Mouse (Mus musculus) lung, embryonic 14.5 days (tissue): ENCODE data around the gene Gm20662. TPM values are rescaled to one million over a fixed set of nuclear protein-coding genes. Genes with fewer than 3 reads are reported as not detected.
A peak's percentile ranks its signal among the peaks of the same experiment; 100 is the strongest.

ENCODE experiments used
- ATAC-seq: fragments of 200-750 bp; cut with Nextera tagmentation; 2 replicates; pipeline ENCODE4 v1.8.0; 2017; ENCODE audit warnings: mild to moderate bottlenecking, moderate TSS enrichment, moderate library complexity; ENCODE audit not compliant: insufficient read depth
- DNase-seq: peaks from one replicate; pipeline ENCODE4 v3.0.0-alpha.2; 2015
- H3K27ac ChIP-seq: fragments of 300-500 bp; sonication (generic); 2 replicates; pipeline ENCODE4 v1.5.1; 2014; ENCODE audit warnings: low read depth, mild to moderate bottlenecking, moderate library complexity
- H3K27me3 ChIP-seq: fragments of 300-500 bp; sonication (generic); 2 replicates; pipeline ENCODE4 v1.6.1; 2014; ENCODE audit warnings: low read length, control low read depth; ENCODE audit not compliant: insufficient read depth
- H3K36me3 ChIP-seq: fragments of 300-500 bp; sonication (generic); 2 replicates; pipeline ENCODE4 v1.6.1; 2014; ENCODE audit warnings: control low read depth; ENCODE audit not compliant: insufficient read depth
- H3K4me1 ChIP-seq: fragments of 300-500 bp; sonication (generic); 2 replicates; pipeline ENCODE4 v1.6.1; 2014; ENCODE audit warnings: antibody characterized with exemption, control low read depth; ENCODE audit not compliant: insufficient read depth
- H3K4me2 ChIP-seq: fragments of 300-500 bp; sonication (generic); 2 replicates; pipeline ENCODE4 v1.6.1; 2014; ENCODE audit warnings: mild to moderate bottlenecking
- H3K4me3 ChIP-seq: fragments of 300-500 bp; sonication (generic); 2 replicates; pipeline ENCODE4 v1.5.1; 2014; ENCODE audit warnings: low read depth, low read length
- H3K9ac ChIP-seq: fragments of 300-500 bp; sonication (generic); 2 replicates; pipeline ENCODE4 v1.6.1; 2014
- H3K9me3 ChIP-seq: fragments of 300-500 bp; sonication (generic); 2 replicates; pipeline ENCODE4 v1.6.1; 2016; ENCODE audit warnings: low read depth, low read length, control low read depth
- CTCF ChIP-seq: IDR thresholded peaks from 2 replicates; pipeline ENCODE4 v1.5.1; 2016; ENCODE audit warnings: antibody characterized with exemption, low read depth
- WGBS: fragments of 180-500 bp; shearing (Covaris S2); extraction: QIAGEN DNeasy Blood & Tissue Kit; methylation state at CpG from one replicate; pipeline ENCODE4 v1.1.7; 2014; 5-methylcytosine and 5-hydroxymethylcytosine counted together
- polyA plus RNA-seq: library from polyadenylated mRNA; unstranded; fragments of >200 nt; fragmentation: Nextera tagmentation; extraction: Ambion mirVana; gene quantifications from 2 replicates; pipeline ENCODE4 v1.2.1, GENCODE M21; 2014

The Gm20662 gene
- polyA plus RNA-seq, 1 experiment from 2014 or later = 0.37 TPM

GRCm38 (mm10) chr9:107957141-107957540, 39.0 kb upstream of the Gm20662 start:
- no peak for TF ChIP-seq CTCF
- ATAC-seq (no peak), DNase-seq (no peak)
- H3K9ac ChIP-seq = no peak overlapping the region
- H3K27ac ChIP-seq = no peak overlapping the region
- WGBS = 51% methylated on average over 6 of the region's 6 CpGs
- H3K9me3 ChIP-seq = no peaks in the 10 kb centered on the region
- peaks cover 48% of the 10 kb centered on the region for H3K36me3 ChIP-seq
- H3K27me3 ChIP-seq = no peaks in the 10 kb centered on the region
- H3K4me2 ChIP-seq = no peak overlapping the region
- no peaks in the 10 kb centered on the region; the same call in 1 of the 2 replicates for H3K4me1 ChIP-seq
- no peak overlapping the region for H3K4me3 ChIP-seq

- H3K4me1 ChIP-seq = no peaks in the 10 kb centered on the region
- no peak overlapping the region for H3K27ac ChIP-seq
- H3K4me2 ChIP-seq = no peak overlapping the region
- DNase-seq (peak; percentile 26), ATAC-seq (no peak)
- no peak overlapping the region for H3K9ac ChIP-seq
- no peaks in the 10 kb centered on the region for H3K9me3 ChIP-seq
- TF ChIP-seq CTCF = no peak
- no peak overlapping the region for H3K4me3 ChIP-seq
- H3K36me3 ChIP-seq = peaks cover 70% of the 10 kb centered on the region
- H3K27me3 ChIP-seq = no peaks in the 10 kb centered on the region
- 56% methylated on average over 6 of the region's 6 CpGs for WGBS
Measured at GRCm38 (mm10) chr9:107959896-107960295, 36.3 kb upstream of the Gm20662 start.

- WGBS = 78% methylated on average over 4 of the region's 4 CpGs
- no peak for ATAC-seq
- Histone ChIP-seq H3K9ac (no peak overlapping the region), H3K27me3 (no peaks in the 10 kb centered on the region), H3K4me2 (no peak overlapping the region), H3K9me3 (no peaks in the 10 kb centered on the region), H3K4me1 (no peaks in the 10 kb centered on the region), H3K4me3 (no peak overlapping the region), H3K27ac (no peak overlapping the region), H3K36me3 (peaks cover 79% of the 10 kb centered on the region)
- TF ChIP-seq CTCF = peak; percentile 35
- no peak for DNase-seq
Measured at GRCm38 (mm10) chr9:107960928-107961327, 35.2 kb upstream of the Gm20662 start.

DNA sequence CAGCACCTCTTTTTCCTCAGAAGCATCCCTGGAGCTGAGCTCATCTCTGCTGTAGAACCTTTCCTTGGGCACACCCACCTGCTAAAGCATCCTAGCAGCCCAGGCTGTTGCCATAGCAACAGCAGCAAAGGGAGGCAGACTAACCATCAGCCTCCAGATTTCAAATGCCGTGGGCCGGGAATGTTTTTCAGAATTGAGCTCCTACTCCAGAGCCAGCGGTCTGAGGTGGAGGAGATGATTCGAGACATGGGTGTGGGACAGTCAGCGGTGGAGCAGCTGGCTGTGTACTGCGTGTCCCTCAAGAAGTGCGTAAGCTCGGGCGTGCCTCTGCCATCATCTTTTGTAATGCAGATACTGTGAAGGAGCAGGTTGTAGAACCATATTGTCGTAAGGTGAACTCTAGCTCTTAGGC, 34.8 kb upstream of the Gm20662 start:
- Histone ChIP-seq H3K36me3 (peaks cover 83% of the 10 kb centered on the region), H3K9ac (no peak overlapping the region), H3K4me3 (no peak overlapping the region), H3K4me1 (no peaks in the 10 kb centered on the region), H3K9me3 (no peaks in the 10 kb centered on the region), H3K27ac (no peak overlapping the region), H3K27me3 (no peaks in the 10 kb centered on the region), H3K4me2 (no peak overlapping the region)
- TF ChIP-seq CTCF = no peak
- no peak for DNase-seq
- ATAC-seq = no peak
- WGBS = 83% methylated on average over 10 of the region's 10 CpGs

GRCm38 (mm10) chr9:107961881-107962280, 34.3 kb upstream of the Gm20662 start:
- no peaks in the 10 kb centered on the region for H3K27me3 ChIP-seq
- H3K9me3 ChIP-seq = no peaks in the 10 kb centered on the region
- H3K27ac ChIP-seq = no peak overlapping the region
- peak; percentile 77 for DNase-seq
- peak; percentile 67 for TF ChIP-seq CTCF
- no peaks in the 10 kb centered on the region for H3K4me1 ChIP-seq
- H3K36me3 ChIP-seq = peaks cover 81% of the 10 kb centered on the region
- H3K4me2 ChIP-seq = no peak overlapping the region
- no peak overlapping the region for H3K9ac ChIP-seq
- WGBS = 62% methylated on average over 5 of the region's 5 CpGs
- no peak for ATAC-seq
- H3K4me3 ChIP-seq = no peak overlapping the region

- no peak for TF ChIP-seq CTCF
- peaks cover 77% of the 10 kb centered on the region for H3K36me3 ChIP-seq
- 89% methylated on average over 9 of the region's 9 CpGs for WGBS
Measured at GRCm38 (mm10) chr9:107962916-107963315, 33.2 kb upstream of the Gm20662 start.

GRCm38 (mm10) chr9:107963700-107964099, 32.4 kb upstream of the Gm20662 start:
- ATAC-seq (peak; percentile 84), DNase-seq (peak; percentile 96)
- Histone ChIP-seq H3K4me3 (no peak overlapping the region), H3K4me1 (no peaks in the 10 kb centered on the region), H3K9ac (no peak overlapping the region), H3K36me3 (peaks cover 79% of the 10 kb centered on the region), H3K27ac (peak overlapping the region; percentile 24; the same call in 1 of the 2 replicates), H3K27me3 (no peaks in the 10 kb centered on the region), H3K4me2 (no peak overlapping the region), H3K9me3 (no peaks in the 10 kb centered on the region)
- peak; percentile 94 for TF ChIP-seq CTCF
- 10% methylated on average over 5 of the region's 5 CpGs for WGBS

More at GRCm38 (mm10) chr9:107962916-107963315, 33.2 kb upstream of the Gm20662 start:
- no peak for DNase-seq
- H3K27me3 ChIP-seq = no peaks in the 10 kb centered on the region
- no peaks in the 10 kb centered on the region for H3K9me3 ChIP-seq
- H3K27ac ChIP-seq = no peak overlapping the region
- no peak overlapping the region for H3K4me2 ChIP-seq
- H3K9ac ChIP-seq = no peak overlapping the region
- no peaks in the 10 kb centered on the region for H3K4me1 ChIP-seq
- H3K4me3 ChIP-seq = no peak overlapping the region
- ATAC-seq = no peak

DNA sequence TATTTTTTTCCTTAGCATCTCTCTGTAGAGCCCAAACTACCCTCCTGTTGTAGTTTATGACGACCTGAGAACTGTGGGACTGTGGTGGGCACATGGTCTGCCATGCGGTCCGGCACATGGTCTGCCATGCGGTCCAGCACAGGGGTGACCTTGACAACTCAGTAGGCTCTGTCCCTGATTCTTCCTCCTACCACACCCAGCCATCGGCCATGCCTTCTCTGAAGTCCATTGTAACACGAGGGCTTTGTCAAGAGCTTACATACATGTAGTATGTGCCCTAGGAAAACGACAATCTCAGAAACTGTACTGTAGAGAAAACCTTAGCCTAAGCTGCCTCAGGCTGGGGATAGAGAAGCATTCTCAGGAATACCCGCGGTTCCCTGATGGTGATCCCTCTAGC, 31.5 kb upstream of the Gm20662 start:
- no peak overlapping the region for H3K9ac ChIP-seq
- no peak overlapping the region for H3K4me2 ChIP-seq
- H3K27ac ChIP-seq = no peak overlapping the region
- no peak for TF ChIP-seq CTCF
- DNase-seq (no peak), ATAC-seq (no peak)
- 87% methylated on average over 9 of the region's 9 CpGs for whole genome bisulfite sequencing
- no peaks in the 10 kb centered on the region for H3K27me3 ChIP-seq
- H3K9me3 ChIP-seq = no peaks in the 10 kb centered on the region
- peaks cover 82% of the 10 kb centered on the region for H3K36me3 ChIP-seq
- H3K4me1 ChIP-seq = no peaks in the 10 kb centered on the region
- H3K4me3 ChIP-seq = no peak overlapping the region
